Mouse (Mus musculus) midbrain, postnatal 0 days (tissue): ENCODE measurements around the gene Polr2f. TPM values are rescaled to one million over a fixed set of nuclear protein-coding genes. Genes with fewer than 3 reads are reported as not detected.

Experiments used
- ATAC-seq: fragments of 200-750 bp; cut with Nextera tagmentation; 2 replicates; pipeline ENCODE4 v1.8.0; 2017; ENCODE audit warnings: moderate number of reproducible peaks, mild to moderate bottlenecking, moderate TSS enrichment, moderate library complexity; ENCODE audit not compliant: low FRiP score
- DNase-seq: peaks from one replicate; pipeline ENCODE4 v3.0.0-alpha.2; 2015; ENCODE audit warnings: low spot score
- H3K27ac ChIP-seq: fragments of 300-500 bp; sonication (generic); 2 replicates; pipeline ENCODE4 v1.5.1; 2014; ENCODE audit warnings: low read depth, mild to moderate bottlenecking, low read length, mixed read lengths
- H3K27me3 ChIP-seq: fragments of 300-500 bp; sonication (generic); 2 replicates; pipeline ENCODE4 v1.6.1; 2014; ENCODE audit warnings: low read length, control low read depth, mixed read lengths; ENCODE audit not compliant: insufficient read depth
- H3K36me3 ChIP-seq: fragments of 300-500 bp; sonication (generic); 2 replicates; pipeline ENCODE4 v1.6.1; 2014; ENCODE audit warnings: low read length, control low read depth, mixed read lengths; ENCODE audit not compliant: insufficient read depth
- H3K4me1 ChIP-seq: fragments of 300-500 bp; sonication (generic); 2 replicates; pipeline ENCODE4 v1.6.1; 2014; ENCODE audit warnings: mild to moderate bottlenecking, control low read depth, antibody characterized with exemption, low read length, mixed read lengths; ENCODE audit not compliant: insufficient read depth
- H3K4me2 ChIP-seq: fragments of 300-500 bp; sonication (generic); 2 replicates; pipeline ENCODE4 v1.6.1; 2014; ENCODE audit warnings: low read depth, mild to moderate bottlenecking, low read length, mixed read lengths; ENCODE audit not compliant: poor library complexity, severe bottlenecking
- H3K4me3 ChIP-seq: fragments of 300-500 bp; sonication (generic); 2 replicates; pipeline ENCODE4 v1.5.1; 2014; ENCODE audit warnings: low read depth, mild to moderate bottlenecking, low read length, moderate library complexity
- H3K9ac ChIP-seq: fragments of 300-500 bp; sonication (generic); replicated peaks from 2 replicates; pipeline ENCODE4 v1.6.1; 2014; ENCODE audit warnings: mild to moderate bottlenecking, low read length, moderate library complexity, mixed read lengths; ENCODE audit not compliant: poor library complexity, severe bottlenecking
- H3K9me3 ChIP-seq: fragments of 300-500 bp; sonication (generic); 2 replicates; pipeline ENCODE4 v1.6.1; 2016; ENCODE audit warnings: low read length, control low read depth
- CTCF ChIP-seq: IDR thresholded peaks from 2 replicates; pipeline ENCODE4 v1.5.1; 2016; ENCODE audit warnings: antibody characterized with exemption, mild to moderate bottlenecking
- WGBS: fragments of 180-500 bp; shearing (Covaris S2); extraction: QIAGEN DNeasy Blood & Tissue Kit; methylation state at CpG from one replicate; pipeline ENCODE4 v1.1.7; 2014; 5-methylcytosine and 5-hydroxymethylcytosine counted together
- polyA plus RNA-seq: library from polyadenylated mRNA; unstranded; fragments of >200 nt; fragmentation: Nextera tagmentation; extraction: Ambion mirVana; gene quantifications from 2 replicates; pipeline ENCODE4 v1.2.1, GENCODE M21; 2015
- total RNA-seq: library from RNA; depleted of rRNA; stranded (reverse); fragments of >200 nt; gene quantifications from 2 replicates; pipeline ENCODE4 v1.2.3, GENCODE M21; 2014

Polr2f gene
- total and polyA plus RNA-seq, 2 experiments from 2014 or later: 59.7 to 344 TPM

- DNase-seq (no peak), ATAC-seq (no peak)
- Histone ChIP-seq H3K4me2 (no peak overlapping the region), H3K27me3 (no peaks in the 10 kb centered on the region), H3K27ac (no peak overlapping the region), H3K4me3 (no peak overlapping the region), H3K9me3 (no peaks in the 10 kb centered on the region), H3K4me1 (peaks cover 9% of the 10 kb centered on the region; the same call in 1 of the 2 replicates), H3K9ac (no peak overlapping the region), H3K36me3 (no peaks in the 10 kb centered on the region)
- WGBS: 98% methylated on average over 2 of the region's 2 CpGs
- TF ChIP-seq CTCF: peak; percentile 21; the same call in 1 of the 2 replicates
These were observed 50.6 kb downstream of the Polr2f start for GRCm38 (mm10) chr15:79191426-79191825.

- H3K4me1 ChIP-seq: peaks cover 9% of the 10 kb centered on the region; the same call in 1 of the 2 replicates
- no peak overlapping the region for H3K4me3 ChIP-seq
- ATAC-seq (0 out of 2 replicates have a peak, but pooled peaks have one; percentile 8), DNase-seq (no peak)
- no peaks in the 10 kb centered on the region for H3K36me3 ChIP-seq
- no peaks in the 10 kb centered on the region for H3K27me3 ChIP-seq
- H3K9ac ChIP-seq: no peak overlapping the region
- H3K27ac ChIP-seq: peak overlapping the region; percentile 80; the same call in 1 of the 2 replicates
- WGBS: 68% methylated on average over 6 of the region's 6 CpGs
- no peaks in the 10 kb centered on the region for H3K9me3 ChIP-seq
- no peak overlapping the region for H3K4me2 ChIP-seq
- TF ChIP-seq CTCF: no peak
These were observed 51.6 kb downstream of the Polr2f start for GRCm38 (mm10) chr15:79192450-79192849.

GRCm38 (mm10) chr15:79192885-79193845, 52.4 kb downstream of the Polr2f start:
- Histone ChIP-seq H3K4me1 (peaks cover 9% of the 10 kb centered on the region; the same call in 1 of the 2 replicates), H3K4me3 (no peak overlapping the region), H3K4me2 (0 out of 2 replicates have a peak overlapping the region, but pooled peaks have one; percentile 20), H3K27me3 (no peaks in the 10 kb centered on the region), H3K9ac (peak overlapping the region; percentile 50), H3K36me3 (no peaks in the 10 kb centered on the region), H3K27ac (peak overlapping the region; percentile 80), H3K9me3 (no peaks in the 10 kb centered on the region)
- ATAC-seq: peak; percentile 86
- peak; percentile 83 for DNase-seq
- 13% methylated on average over 27 of the region's 27 CpGs for WGBS
- TF ChIP-seq CTCF: no peak

GRCm38 (mm10) chr15:79194048-79194447, 53.2 kb downstream of the Polr2f start:
- peak overlapping the region; percentile 80 for H3K27ac ChIP-seq
- H3K4me1 ChIP-seq: peaks cover 9% of the 10 kb centered on the region; the same call in 1 of the 2 replicates
- WGBS: 79% methylated on average over 9 of the region's 9 CpGs
- no peaks in the 10 kb centered on the region for H3K36me3 ChIP-seq
- DNase-seq (no peak), ATAC-seq (no peak)
- no peak overlapping the region for H3K4me3 ChIP-seq
- no peak for TF ChIP-seq CTCF
- H3K9ac ChIP-seq: no peak overlapping the region
- no peaks in the 10 kb centered on the region for H3K9me3 ChIP-seq
- H3K4me2 ChIP-seq: no peak overlapping the region
- H3K27me3 ChIP-seq: no peaks in the 10 kb centered on the region

DNA sequence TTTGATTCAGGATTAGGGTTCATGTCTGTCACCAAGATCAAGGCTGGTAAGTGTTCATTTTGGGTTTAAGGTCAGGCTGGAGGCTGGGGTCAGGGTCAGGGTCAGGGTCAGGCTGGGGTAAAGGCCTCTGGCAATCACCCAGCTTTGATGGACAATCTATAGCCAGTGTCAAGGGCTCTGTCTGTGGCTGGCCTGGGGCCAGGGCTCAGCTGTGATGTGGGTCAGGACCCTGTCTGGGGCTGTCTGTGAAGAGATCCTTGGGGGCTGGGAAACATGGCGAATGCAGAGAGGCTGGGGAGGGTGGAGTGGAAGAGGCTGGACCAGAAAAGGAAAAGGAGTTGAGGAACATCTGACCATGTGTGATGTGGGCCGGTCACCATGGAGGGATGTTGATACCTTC, 54.1 kb downstream of the Polr2f start:
- no peaks in the 10 kb centered on the region for H3K9me3 ChIP-seq
- H3K4me2 ChIP-seq: no peak overlapping the region
- WGBS: 81% methylated on average over 2 of the region's 2 CpGs
- TF ChIP-seq CTCF: no peak
- peaks cover 9% of the 10 kb centered on the region; the same call in 1 of the 2 replicates for H3K4me1 ChIP-seq
- H3K27ac ChIP-seq: no peak overlapping the region
- no peak for ATAC-seq
- H3K9ac ChIP-seq: no peak overlapping the region
- no peaks in the 10 kb centered on the region for H3K27me3 ChIP-seq
- no peak overlapping the region for H3K4me3 ChIP-seq
- H3K36me3 ChIP-seq: no peaks in the 10 kb centered on the region
- DNase-seq: no peak

- H3K9ac ChIP-seq: no peak overlapping the region
- WGBS: 90% methylated on average over 8 of the region's 8 CpGs
- no peak overlapping the region for H3K4me3 ChIP-seq
- H3K27me3 ChIP-seq: no peaks in the 10 kb centered on the region
- H3K27ac ChIP-seq: no peak overlapping the region
- DNase-seq (no peak), ATAC-seq (no peak)
- H3K9me3 ChIP-seq: no peaks in the 10 kb centered on the region
- H3K36me3 ChIP-seq: no peaks in the 10 kb centered on the region
- no peak for TF ChIP-seq CTCF
- peaks cover 9% of the 10 kb centered on the region; the same call in 1 of the 2 replicates for H3K4me1 ChIP-seq
- no peak overlapping the region for H3K4me2 ChIP-seq
These were observed 54.7 kb downstream of the Polr2f start for GRCm38 (mm10) chr15:79195492-79195891.
